Mouse (Mus musculus) liver, embryonic 14.5 days (tissue): ENCODE results near the gene Sh3bgrl3.

Source experiments
- CTCF ChIP-seq: IDR thresholded peaks from 2 replicates; pipeline ENCODE4 v1.5.1; 2016; ENCODE audit warnings: antibody characterized with exemption, low read depth, control low read depth
- EP300 ChIP-seq: IDR thresholded peaks from 2 replicates; pipeline ENCODE4 v1.6.1; 2016; ENCODE audit warnings: antibody characterized with exemption, low read depth

- TF ChIP-seq CTCF: no peak
- TF ChIP-seq EP300: no peak
These were observed 20.8 kb upstream of the Sh3bgrl3 start for GRCm38 (mm10) chr4:134149389-134149788.
